39 mouse cellular contexts compared by ENCODE assay signal in genomic region chr1:131030261-131030660, GRCm38 (mm10). TPM values are rescaled to one million over a fixed set of nuclear protein-coding genes. Genes with fewer than 3 reads are reported as not detected.
DNase-seq lines count a peak whose midpoint lies in the region; ATAC-seq and TF ChIP-seq lines count a peak whose summit lies in the region.
"Had no signal": no experiment of that assay in that cellular context is flagged by ENCODE, and none has a peak within 500 bp of the region (broad histone marks: within the 10 kb centered on the region; RNA-seq: fewer than 3 reads in every experiment).

No protein-coding gene starts in this region.

- no peaks in the 10 kb centered on the region for H3K9me3 ChIP-seq in limb, embryonic 14.5 days (ENCODE audit: control insufficient read depth, low read length)
- no peaks in the 10 kb centered on the region for H3K9me3 ChIP-seq in limb, embryonic 10.5 days (replicated peaks)
- H3K9me3 ChIP-seq in midbrain, embryonic 14.5 days (ENCODE audit: control insufficient read depth, low read length), result no peaks in the 10 kb centered on the region
- H3K9me3 ChIP-seq: embryonic facial prominence, embryonic 13.5 days; forebrain, embryonic 12.5 days; hindbrain, embryonic 13.5 days; limb, embryonic 13.5 days; liver, embryonic 12.5 days; midbrain, embryonic 13.5 days; stomach, embryonic 15.5 days had no signal

- intact Hi-C loops in gastrocnemius, postnatal 14 days (cut with DNase I; ENCODE audit: low total_unique reads), result no loop called here

- DNase-seq in cerebellum, postnatal 10 days, result peak; percentile 68 to 76
- DNase-seq in cerebellum, adult 8-10 months, result no peak
- DNase-seq in gastrocnemius, postnatal 14 days, result peak; percentile 32
- DNase-seq in gastrocnemius, postnatal 10 days, result no peak
- no peak for DNase-seq in limb, embryonic 14.5 days (ENCODE audit: low spot score)
- no peak for DNase-seq in limb, embryonic 10.5 days (ENCODE audit: low spot score)
- peak; percentile 61 for DNase-seq in NIH3T3 (ENCODE audit: low read depth)
- DNase-seq in midbrain, embryonic 14.5 days, result no peak
- DNase-seq: adrenal gland, adult 8-10 months; cerebellum, adult 2 months; embryo, embryonic 11 days; kidney, adult 9 months; kidney, postnatal 10 days; layer of hippocampus, adult 9-11 months; liver, postnatal 0 days; right cerebral cortex, postnatal 25 days had no signal

- no peak overlapping the region for H3K4me2 ChIP-seq in limb, embryonic 14.5 days (replicated peaks; ENCODE audit: low read depth, low read length, severe bottlenecking)
- H3K4me2 ChIP-seq in midbrain, embryonic 14.5 days (ENCODE audit: low read length), result no peak overlapping the region
- H3K4me2 ChIP-seq: embryonic facial prominence, embryonic 13.5 days; forebrain, embryonic 12.5 days; hindbrain, embryonic 13.5 days; limb, embryonic 13.5 days; midbrain, embryonic 13.5 days; stomach, embryonic 15.5 days had no signal

- no peak for TF ChIP-seq POLR2A in limb, embryonic 14.5 days (IDR thresholded peaks at IDR 0.05; ENCODE audit: borderline replicate concordance, extremely low read depth, insufficient read depth, insufficient read length)

- H3K27me3 ChIP-seq in limb, embryonic 14.5 days (ENCODE audit: control insufficient read depth, insufficient read depth, low read length), result no peaks in the 10 kb centered on the region
- no peaks in the 10 kb centered on the region for H3K27me3 ChIP-seq in limb, embryonic 10.5 days (ENCODE audit: low read depth, poor library complexity, severe bottlenecking)
- H3K27me3 ChIP-seq in midbrain, embryonic 14.5 days (ENCODE audit: control insufficient read depth, insufficient read depth, low read length), result no peaks in the 10 kb centered on the region
- H3K27me3 ChIP-seq: embryonic facial prominence, embryonic 13.5 days; forebrain, embryonic 12.5 days; hindbrain, embryonic 13.5 days; limb, embryonic 13.5 days; liver, embryonic 12.5 days; midbrain, embryonic 13.5 days; stomach, embryonic 15.5 days had no signal

- ATAC-seq in limb, embryonic 14.5 days (ENCODE audit: low FRiP score, low read depth), result peak; percentile 26; the same call in 1 of the 2 replicates
- no peak for ATAC-seq in midbrain, embryonic 14.5 days (ENCODE audit: low FRiP score, low TSS enrichment)
- ATAC-seq: activated CD4-positive, CD25-positive, alpha-beta regulatory T cell, adult 4 months; intestine, postnatal 0 days; liver, embryonic 12.5 days; liver, postnatal 0 days; lung, postnatal 0 days; midbrain, embryonic 13.5 days had no signal

- H3K4me1 ChIP-seq in limb, embryonic 14.5 days (ENCODE audit: control insufficient read depth, insufficient read depth, low read length), result peaks cover 7% of the 10 kb centered on the region; the same call in 1 of the 2 replicates
- H3K4me1 ChIP-seq in limb, embryonic 10.5 days, result peaks cover 21% of the 10 kb centered on the region
- no peaks in the 10 kb centered on the region for H3K4me1 ChIP-seq in midbrain, embryonic 14.5 days (ENCODE audit: control insufficient read depth, insufficient read depth, low read length)
- H3K4me1 ChIP-seq: forebrain, embryonic 12.5 days; hindbrain, embryonic 13.5 days; midbrain, embryonic 13.5 days; stomach, embryonic 15.5 days had no signal

- H3K9ac ChIP-seq in limb, embryonic 14.5 days (ENCODE audit: low read depth, low read length, severe bottlenecking), result no peak overlapping the region
- H3K9ac ChIP-seq in midbrain, embryonic 14.5 days (replicated peaks; ENCODE audit: low read length), result no peak overlapping the region
- H3K9ac ChIP-seq: embryonic facial prominence, embryonic 13.5 days; forebrain, embryonic 12.5 days; hindbrain, embryonic 13.5 days; limb, embryonic 13.5 days; liver, embryonic 12.5 days; liver, postnatal 0 days; midbrain, embryonic 13.5 days; stomach, embryonic 15.5 days had no signal

- H3K36me3 ChIP-seq in limb, embryonic 14.5 days (ENCODE audit: control insufficient read depth, insufficient read depth, low read length), result no peaks in the 10 kb centered on the region
- H3K36me3 ChIP-seq in limb, embryonic 10.5 days, result no peaks in the 10 kb centered on the region
- no peaks in the 10 kb centered on the region for H3K36me3 ChIP-seq in midbrain, embryonic 14.5 days (ENCODE audit: control insufficient read depth, insufficient read depth, low read length)
- H3K36me3 ChIP-seq: embryonic facial prominence, embryonic 13.5 days; forebrain, embryonic 12.5 days; hindbrain, embryonic 13.5 days; limb, embryonic 13.5 days; liver, embryonic 12.5 days; midbrain, embryonic 13.5 days; stomach, embryonic 15.5 days had no signal

- H3K27ac ChIP-seq in limb, embryonic 14.5 days (replicated peaks; ENCODE audit: low read depth, low read length), result no peak overlapping the region
- H3K27ac ChIP-seq in limb, embryonic 10.5 days, result no peak overlapping the region; the same call in 1 of the 2 replicates
- H3K27ac ChIP-seq in midbrain, embryonic 14.5 days (replicated peaks; ENCODE audit: low read depth, low read length), result no peak overlapping the region
- H3K27ac ChIP-seq: embryonic facial prominence, embryonic 13.5 days; forebrain, embryonic 12.5 days; hindbrain, embryonic 13.5 days; limb, embryonic 13.5 days; liver, embryonic 12.5 days; macrophage; midbrain, embryonic 13.5 days; stomach, embryonic 15.5 days had no signal

- 34% methylated on average over 7 of the region's 7 CpGs for WGBS in limb, embryonic 14.5 days
- WGBS in limb, embryonic 10.5 days, result 63% methylated on average over 7 of the region's 7 CpGs
- 71% methylated on average over 7 of the region's 7 CpGs for WGBS in midbrain, embryonic 14.5 days

- no peak overlapping the region for H3K4me3 ChIP-seq in limb, embryonic 14.5 days (replicated peaks; ENCODE audit: low read length)
- H3K4me3 ChIP-seq in limb, embryonic 10.5 days, result no peak overlapping the region
- H3K4me3 ChIP-seq in midbrain, embryonic 14.5 days (replicated peaks; ENCODE audit: low read depth, low read length), result no peak overlapping the region
- H3K4me3 ChIP-seq: embryonic facial prominence, embryonic 13.5 days; erythroblast, embryonic 14.5 days; forebrain, embryonic 12.5 days; hindbrain, embryonic 13.5 days; limb, embryonic 13.5 days; liver, embryonic 12.5 days; midbrain, embryonic 13.5 days; stomach, embryonic 15.5 days had no signal

RNA-seq across cellular contexts. Expression of gene Il10, which starts 10.6 kb away (rescaled TPM):
- not detected for total RNA-seq in gastrocnemius, postnatal 14 days (2021)
- total RNA-seq in gastrocnemius, postnatal 10 days (2021), result not detected
- polyA plus RNA-seq in limb, embryonic 14.5 days (2012; rRNA removed), result 0.05 and 0.06 TPM in 2 replicates
- not detected in 2 replicates for polyA plus RNA-seq in limb, embryonic 14.5 days (2014; fragmentation: Nextera tagmentation; extraction: Ambion mirVana)
- polyA plus RNA-seq in limb, embryonic 10.5 days (2016; fragmentation: Nextera tagmentation; extraction: Ambion mirVana), result not detected in 2 replicates
- not detected in 2 replicates for polyA plus RNA-seq in midbrain, embryonic 14.5 days (2014; fragmentation: Nextera tagmentation; extraction: Ambion mirVana)
- total RNA-seq: gastrocnemius, adult 18-20 months; gastrocnemius, postnatal 4 days; heart, adult 8-10 months; heart, postnatal 14 days; left cerebral cortex, postnatal 14 days; megakaryocyte-erythroid progenitor cell, adult 5-6 weeks; MEL; monocyte, adult 5-6 weeks; neutrophil, adult 5-6 weeks had no signal
- polyA plus RNA-seq: cerebellum, adult 2 months; embryonic facial prominence, embryonic 13.5 days; erythroblast, embryonic 14.5 days; forebrain, embryonic 12.5 days; frontal cortex, adult 2 months; heart, embryonic 14.5 days; hindbrain, embryonic 13.5 days; intestine, postnatal 0 days; liver, embryonic 12.5 days; lung, postnatal 0 days; midbrain, embryonic 13.5 days; stomach, embryonic 15.5 days had no signal

Comparison
In these comparisons a context has a peak if more than half of its experiments do, and no peak if none do; other contexts are left out.
1. DNase-seq: peak in cerebellum, postnatal 10 days (2 of 2), gastrocnemius, postnatal 14 days (single experiment) and NIH3T3 (single experiment); none in cerebellum, adult 8-10 months (single experiment), gastrocnemius, postnatal 10 days (single experiment), limb, embryonic 14.5 days (single experiment), limb, embryonic 10.5 days (single experiment) and midbrain, embryonic 14.5 days (single experiment).